Mouse (Mus musculus) CD4-positive, CD25-positive, alpha-beta regulatory T cell, adult 2 months (primary cell): ENCODE results near the gene Dsn1.

ENCODE experiments used
- DNase-seq: peaks from one replicate; pipeline ENCODE4 v3.0.0-alpha.2; 2012; ENCODE audit warnings: low read depth, low spot score

The Dsn1 gene

GRCm38 (mm10) chr2:157021156-157021555 is 14.2 kb upstream of the Dsn1 start:
- no peak for DNase-seq

- DNase-seq = no peak
These were observed 12.3 kb upstream of the Dsn1 start for GRCm38 (mm10) chr2:157019228-157019627.

GRCm38 (mm10) chr2:157016529-157017270 is 9.7 kb upstream of the Dsn1 start:
- DNase-seq = no peak

GRCm38 (mm10) chr2:157012341-157012740 is 5.4 kb upstream of the Dsn1 start:
- DNase-seq = no peak

- no peak for DNase-seq
These were observed 3.8 kb upstream of the Dsn1 start for GRCm38 (mm10) chr2:157010634-157011310.

- DNase-seq = no peak
These were observed 3.2 kb upstream of the Dsn1 start for GRCm38 (mm10) chr2:157010121-157010520.

GRCm38 (mm10) chr2:157008509-157008908 is 1.6 kb upstream of the Dsn1 start:
- DNase-seq = no peak

GRCm38 (mm10) chr2:157007234-157007596 is 261 bp upstream of the Dsn1 start:
- no peak for DNase-seq

GRCm38 (mm10) chr2:157002321-157002720 is 4.6 kb downstream of the Dsn1 start:
- DNase-seq = no peak

GRCm38 (mm10) chr2:156998263-156998662 is 8.7 kb downstream of the Dsn1 start:
- no peak for DNase-seq

- peak; percentile 77 for DNase-seq
These were observed 10.4 kb downstream of the Dsn1 start for GRCm38 (mm10) chr2:156996576-156996975.

GRCm38 (mm10) chr2:156991470-156992319 is 15.3 kb downstream of the Dsn1 start, which contains the start of gene Ndrg3:
Gene Ndrg3 (minus strand): TSS chr2:156992056.
- peak; percentile 99 for DNase-seq

- DNase-seq = peak; percentile 20
These were observed 16.1 kb downstream of the Dsn1 start for GRCm38 (mm10) chr2:156990727-156991431.

GRCm38 (mm10) chr2:156987316-156987715 is 19.6 kb downstream of the Dsn1 start:
- no peak for DNase-seq

GRCm38 (mm10) chr2:156982864-156983263 is 24.1 kb downstream of the Dsn1 start:
- DNase-seq = no peak

GRCm38 (mm10) chr2:156981291-156981690 is 25.7 kb downstream of the Dsn1 start:
- no peak for DNase-seq

GRCm38 (mm10) chr2:156980059-156980458 is 26.9 kb downstream of the Dsn1 start:
- peak; percentile 20 for DNase-seq

- no peak for DNase-seq
These were observed 30.2 kb downstream of the Dsn1 start for GRCm38 (mm10) chr2:156976711-156977110.

- peak; percentile 50 for DNase-seq
These were observed 32.0 kb downstream of the Dsn1 start for GRCm38 (mm10) chr2:156974967-156975366.

GRCm38 (mm10) chr2:156973316-156974100 is 33.4 kb downstream of the Dsn1 start:
- no peak for DNase-seq

GRCm38 (mm10) chr2:156970253-156970652 is 36.7 kb downstream of the Dsn1 start:
- DNase-seq = peak; percentile 54
